Mouse (Mus musculus): ENCODE data around the gene Mybl2.

GRCm38 (mm10) chr2:163039940-163040339 lies 14.5 kb upstream of the Mybl2 start:
- TF ChIP-seq CTCF (IDR thresholded peaks at IDR 0.05; ENCODE audit: low read depth): no peak
- TF ChIP-seq EP300 (optimal IDR thresholded peaks at IDR 0.05): no peak
